Mouse (Mus musculus) testis, adult 2 months (tissue): Measurements from ENCODE around the gene Kat5. TPM values are rescaled to one million over a fixed set of nuclear protein-coding genes. Genes with fewer than 3 reads are reported as not detected.

Experiments used
- H3K27ac ChIP-seq: fragments of 200-500 bp; 2 replicates; pipeline ENCODE4 v1.5.1; 2012; ENCODE audit warnings: low read depth, low read length; ENCODE audit not compliant: control insufficient read depth, insufficient read depth
- H3K27me3 ChIP-seq: fragments of 200-500 bp; 2 replicates; pipeline ENCODE4 v1.6.1; 2012; ENCODE audit warnings: mild to moderate bottlenecking, low read length, moderate library complexity; ENCODE audit not compliant: control insufficient read depth, insufficient read depth
- H3K36me3 ChIP-seq: fragments of 200-500 bp; 2 replicates; pipeline ENCODE4 v1.6.1; 2012; ENCODE audit warnings: mild to moderate bottlenecking, low read length; ENCODE audit not compliant: control insufficient read depth, insufficient read depth
- H3K4me1 ChIP-seq: fragments of 200-500 bp; 2 replicates; pipeline ENCODE4 v1.6.1; 2012; ENCODE audit warnings: low read length; ENCODE audit not compliant: control insufficient read depth, insufficient read depth
- H3K4me3 ChIP-seq: fragments of 200-500 bp; 2 replicates; pipeline ENCODE4 v1.5.1; 2012; ENCODE audit warnings: low read depth, mild to moderate bottlenecking, low read length, moderate library complexity, mixed read lengths; ENCODE audit not compliant: control insufficient read depth
- CTCF ChIP-seq: fragments of 200-500 bp; IDR thresholded peaks from 2 replicates; pipeline ENCODE4 v1.5.1; 2012; ENCODE audit warnings: low read depth, mild to moderate bottlenecking, inconsistent platforms, low read length, moderate library complexity; ENCODE audit not compliant: control insufficient read depth, insufficient read depth, insufficient replicate concordance
- POLR2A ChIP-seq: fragments of 200-500 bp; IDR thresholded peaks from 2 replicates; pipeline ENCODE4 v1.6.1; 2012; ENCODE audit warnings: low read depth, mild to moderate bottlenecking, inconsistent platforms, low read length, moderate library complexity; ENCODE audit not compliant: control insufficient read depth
- polyA plus RNA-seq: library from polyadenylated mRNA; depleted of rRNA; stranded (reverse); fragments of >200 nt; gene quantifications from 2 replicates; pipeline ENCODE4 v1.2.3, GENCODE M21; 2012

Kat5 gene
- polyA plus RNA-seq, 1 experiment: 120 TPM

GRCm38 (mm10) chr19:5568470-5569140 lies 41.4 kb downstream of the Kat5 start:
- Histone ChIP-seq H3K4me1 (peaks cover 25% of the 10 kb centered on the region), H3K36me3 (no peaks in the 10 kb centered on the region), H3K27me3 (no peaks in the 10 kb centered on the region), H3K27ac (peak overlapping the region; percentile 89), H3K4me3 (peak overlapping the region; percentile 96)
- TF ChIP-seq POLR2A (no peak; the same call in 1 of the 2 replicates), CTCF (peak; percentile 90)

GRCm38 (mm10) chr19:5567534-5568469 lies 42.2 kb downstream of the Kat5 start, which contains the start of gene Ap5b1:
Gene Ap5b1 (plus strand): TSS chr19:5568025.
- Histone ChIP-seq H3K36me3 (no peaks in the 10 kb centered on the region), H3K4me3 (peak within 1 kb of the TSS; percentile 96), H3K4me1 (peaks cover 25% of the 10 kb centered on the region), H3K27me3 (no peaks in the 10 kb centered on the region), H3K27ac (peak within 1 kb of the TSS; percentile 93)
- peak; percentile 86 for TF ChIP-seq CTCF
- peak; percentile 47; the same call in 1 of the 2 replicates for TF ChIP-seq POLR2A

GRCm38 (mm10) chr19:5567180-5567533 lies 42.9 kb downstream of the Kat5 start:
- Histone ChIP-seq H3K4me3 (peak overlapping the region; percentile 96), H3K27ac (peak overlapping the region; percentile 93), H3K36me3 (no peaks in the 10 kb centered on the region), H3K27me3 (no peaks in the 10 kb centered on the region), H3K4me1 (peaks cover 25% of the 10 kb centered on the region)
- TF ChIP-seq POLR2A (no peak), CTCF (no peak)

GRCm38 (mm10) chr19:5566316-5566715 lies 43.7 kb downstream of the Kat5 start:
- no peak for TF ChIP-seq CTCF
- TF ChIP-seq POLR2A: no peak
- Histone ChIP-seq H3K27ac (no peak overlapping the region; the same call in 1 of the 2 replicates), H3K4me3 (peak overlapping the region; percentile 96), H3K36me3 (no peaks in the 10 kb centered on the region), H3K27me3 (no peaks in the 10 kb centered on the region), H3K4me1 (peaks cover 29% of the 10 kb centered on the region)

DNA sequence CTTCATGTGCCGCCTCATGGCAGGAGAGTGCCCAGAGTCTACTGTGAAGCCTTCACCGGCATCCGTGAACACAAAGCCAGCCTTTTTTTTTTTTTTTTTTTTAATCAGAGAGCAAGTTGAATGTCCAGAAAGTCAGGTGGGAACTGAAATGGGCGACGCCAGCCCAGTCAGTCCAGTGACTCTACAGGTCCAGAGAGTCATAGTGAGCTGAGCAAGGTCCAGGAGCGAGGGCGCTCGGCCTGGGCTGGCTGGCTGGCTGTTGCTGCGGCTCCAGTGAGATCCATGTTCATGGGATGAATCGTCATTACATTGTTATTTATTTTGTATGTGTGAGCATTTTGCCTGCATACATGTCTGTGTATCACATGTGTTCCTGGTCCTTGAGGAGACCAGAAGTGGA lies 47.3 kb downstream of the Kat5 start:
- peaks cover 43% of the 10 kb centered on the region for H3K4me1 ChIP-seq
- no peaks in the 10 kb centered on the region for H3K36me3 ChIP-seq
- H3K4me3 ChIP-seq: no peak overlapping the region
- TF ChIP-seq CTCF (no peak), POLR2A (no peak)
- H3K27me3 ChIP-seq: no peaks in the 10 kb centered on the region
- no peak overlapping the region for H3K27ac ChIP-seq

DNA sequence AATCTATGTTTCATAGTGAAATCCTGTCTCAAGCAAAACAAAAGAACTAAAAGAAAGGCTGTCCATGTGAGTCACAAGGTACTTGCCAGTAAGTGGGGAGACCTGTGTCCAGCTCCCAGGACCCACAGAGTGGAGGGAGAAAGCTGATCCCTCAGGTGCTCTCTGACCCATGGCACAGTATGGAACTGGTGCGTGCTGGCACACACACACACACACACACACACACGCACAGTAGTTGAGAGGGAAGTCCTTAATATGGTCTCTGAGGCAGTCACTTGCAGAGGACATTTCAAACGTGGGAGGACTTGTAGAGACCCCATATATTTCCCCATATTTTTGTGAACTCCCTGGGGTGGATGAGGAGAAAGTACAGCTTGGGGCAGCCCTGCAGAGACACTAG lies 48.2 kb downstream of the Kat5 start:
- Histone ChIP-seq H3K4me1 (peaks cover 40% of the 10 kb centered on the region), H3K36me3 (no peaks in the 10 kb centered on the region), H3K4me3 (no peak overlapping the region), H3K27me3 (no peaks in the 10 kb centered on the region), H3K27ac (no peak overlapping the region)
- TF ChIP-seq CTCF: no peak
- no peak for TF ChIP-seq POLR2A

DNA sequence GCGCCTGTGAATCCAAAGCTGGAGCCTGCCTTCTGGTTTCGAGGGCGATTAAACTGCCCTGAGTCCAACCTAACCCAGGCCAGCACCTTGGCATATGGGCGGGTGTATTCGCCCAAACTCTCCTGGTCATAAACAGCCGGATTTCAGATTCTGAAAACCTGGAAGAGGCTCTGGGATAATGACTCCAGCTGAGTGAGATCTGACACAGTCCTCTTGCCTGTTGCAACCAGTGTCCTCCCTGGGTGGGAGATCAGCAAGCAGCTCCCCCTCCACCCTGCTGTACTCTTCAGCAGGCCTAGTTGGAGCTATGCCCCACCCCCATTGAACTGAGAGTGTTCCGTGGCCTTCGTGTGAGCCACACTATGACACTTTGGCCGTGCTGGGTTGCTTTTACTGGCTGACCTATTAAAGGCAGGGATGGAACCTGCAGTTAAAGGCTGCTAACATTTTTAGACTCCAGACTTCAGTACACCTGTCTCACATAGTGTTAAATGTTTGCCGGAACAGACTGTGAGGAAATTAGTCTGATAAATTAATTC lies 48.7 kb downstream of the Kat5 start:
- H3K27me3 ChIP-seq: no peaks in the 10 kb centered on the region
- no peaks in the 10 kb centered on the region for H3K36me3 ChIP-seq
- H3K27ac ChIP-seq: no peak overlapping the region
- peaks cover 35% of the 10 kb centered on the region for H3K4me1 ChIP-seq
- H3K4me3 ChIP-seq: peak overlapping the region; percentile 87
- TF ChIP-seq CTCF: no peak
- no peak for TF ChIP-seq POLR2A
